Mouse (Mus musculus) ES-Bruce4 (cell line): ENCODE data around the gene Krtap10-4.

Experiments used
- CTCF ChIP-seq: IDR thresholded peaks from one replicate; pipeline ENCODE4 v1.8.1; 2011; ENCODE audit warnings: low read depth, low read length
- EP300 ChIP-seq: IDR thresholded peaks from 2 replicates; pipeline ENCODE4 v1.6.1; 2011; ENCODE audit warnings: low read depth, low read length; ENCODE audit not compliant: insufficient read depth

GRCm38 (mm10) chr10:77819203-77819602 is 7.7 kb downstream of the Krtap10-4 start:
- TF ChIP-seq EP300 (no peak), CTCF (no peak)
